Mouse (Mus musculus) forebrain, embryonic 10.5 days (tissue): ENCODE results near the gene Abhd6. TPM values are rescaled to one million over a fixed set of nuclear protein-coding genes. Genes with fewer than 3 reads are reported as not detected.

Source experiments
- DNase-seq: peaks from one replicate; pipeline ENCODE4 v3.0.0-alpha.2; 2017; ENCODE audit warnings: low spot score; ENCODE audit errors: extremely low spot score
- H3K27ac ChIP-seq: fragments of 300-500 bp; sonication (generic); 2 replicates; pipeline ENCODE4 v1.5.1; 2016; ENCODE audit warnings: mild to moderate bottlenecking
- H3K27me3 ChIP-seq: fragments of 300-500 bp; sonication (generic); 2 replicates; pipeline ENCODE4 v1.6.1; 2016; ENCODE audit warnings: mild to moderate bottlenecking; ENCODE audit not compliant: poor library complexity, severe bottlenecking
- H3K36me3 ChIP-seq: fragments of 300-500 bp; sonication (generic); replicated peaks from 2 replicates; pipeline ENCODE4 v1.6.1; 2016; ENCODE audit warnings: mild to moderate bottlenecking, moderate library complexity
- H3K4me1 ChIP-seq: fragments of 300-500 bp; sonication (generic); 2 replicates; pipeline ENCODE4 v1.6.1; 2016
- H3K4me3 ChIP-seq: fragments of 300-500 bp; sonication (generic); 2 replicates; pipeline ENCODE4 v1.5.1; 2016; ENCODE audit warnings: mild to moderate bottlenecking, moderate library complexity
- H3K9me3 ChIP-seq: fragments of 300-500 bp; sonication (generic); 2 replicates; pipeline ENCODE4 v1.6.1; 2016; ENCODE audit warnings: mild to moderate bottlenecking, moderate library complexity
- WGBS: fragments of 180-500 bp; shearing (Covaris S2); methylation state at CpG from one replicate; pipeline ENCODE4 v1.1.7; 2016; 5-methylcytosine and 5-hydroxymethylcytosine counted together
- polyA plus RNA-seq: library from polyadenylated mRNA; unstranded; fragments of >200 nt; fragmentation: Nextera tagmentation; extraction: Ambion mirVana; gene quantifications from 2 replicates; pipeline ENCODE4 v1.2.1, GENCODE M21; 2016

The Abhd6 gene
- polyA plus RNA-seq, 1 experiment from 2014 or later: 18.6 TPM

DNA sequence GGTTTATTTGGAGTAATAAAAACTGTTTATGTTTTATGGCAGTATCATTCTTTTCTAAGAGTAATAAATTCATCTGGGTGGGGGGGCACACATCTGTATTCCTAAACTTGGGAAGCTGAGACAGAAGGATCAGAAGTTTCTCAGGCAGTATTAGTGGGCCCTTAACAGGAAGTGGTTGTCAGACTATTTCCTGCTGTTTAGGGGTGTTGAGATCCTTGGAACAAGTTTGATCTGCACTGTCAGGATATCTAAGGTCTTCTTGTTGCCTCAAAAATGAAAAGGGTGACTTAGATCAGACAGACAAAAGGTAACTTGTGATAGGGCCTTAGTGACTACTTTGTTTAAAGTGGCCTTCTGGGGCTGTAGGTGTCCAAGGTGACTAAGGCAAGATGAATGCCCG, 24.5 kb upstream of the Abhd6 start:
- DNase-seq: no peak
- Histone ChIP-seq H3K27ac (no peak overlapping the region), H3K4me1 (no peaks in the 10 kb centered on the region), H3K9me3 (no peaks in the 10 kb centered on the region), H3K36me3 (no peaks in the 10 kb centered on the region), H3K27me3 (no peaks in the 10 kb centered on the region), H3K4me3 (no peak overlapping the region)
- WGBS: 89% methylated on average over 1 of the region's 1 CpGs

DNA sequence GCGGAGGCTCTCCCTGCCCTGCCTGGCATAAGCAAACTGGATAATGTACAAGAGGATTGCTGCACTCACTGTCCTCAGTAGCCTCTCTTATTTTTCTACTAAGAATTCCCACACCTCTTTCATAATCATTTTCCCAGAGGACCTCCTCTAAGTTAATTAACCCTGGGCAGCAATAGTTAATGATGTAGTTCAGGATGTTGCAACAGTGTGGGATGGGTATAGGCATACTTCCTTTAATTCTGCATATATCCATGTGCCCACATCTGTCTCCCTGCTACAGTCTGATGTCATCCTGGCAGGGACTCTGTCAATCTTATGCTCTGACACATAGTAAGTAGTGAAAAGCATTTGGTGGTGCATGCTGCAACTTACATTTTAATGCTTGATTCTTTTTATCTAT, 21.5 kb upstream of the Abhd6 start:
- 100% methylated on average over 1 of the region's 1 CpGs for WGBS
- no peak overlapping the region for H3K27ac ChIP-seq

DNA sequence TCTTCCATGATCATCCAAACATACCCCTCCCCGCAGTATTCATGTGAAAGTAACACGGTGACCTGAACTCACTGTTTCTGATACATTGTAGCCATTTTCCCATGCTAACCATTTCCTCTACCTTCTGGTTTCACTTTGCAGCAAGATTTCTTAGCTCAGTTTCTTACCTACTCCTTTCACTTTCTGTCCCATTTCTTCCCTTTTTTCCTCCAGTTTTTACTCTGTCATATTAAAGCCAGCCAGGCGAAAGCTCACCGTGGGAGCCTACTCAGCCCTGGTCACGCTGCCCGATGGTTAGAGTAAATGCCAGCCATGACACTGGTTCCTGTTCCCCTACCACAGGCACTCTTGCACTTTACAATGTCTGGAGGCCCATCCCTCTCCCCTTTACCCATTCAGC, 15.8 kb upstream of the Abhd6 start:
- Histone ChIP-seq H3K4me3 (no peak overlapping the region), H3K27ac (no peak overlapping the region), H3K4me1 (peaks cover 7% of the 10 kb centered on the region), H3K36me3 (no peaks in the 10 kb centered on the region), H3K9me3 (no peaks in the 10 kb centered on the region), H3K27me3 (no peaks in the 10 kb centered on the region)
- 93% methylated on average over 6 of the region's 6 CpGs for WGBS
- DNase-seq: no peak

More for the DNA sequence above, 21.5 kb upstream of the Abhd6 start:
- H3K27me3 ChIP-seq: no peaks in the 10 kb centered on the region
- H3K36me3 ChIP-seq: no peaks in the 10 kb centered on the region
- no peaks in the 10 kb centered on the region for H3K9me3 ChIP-seq
- no peak for DNase-seq
- H3K4me1 ChIP-seq: no peaks in the 10 kb centered on the region
- no peak overlapping the region for H3K4me3 ChIP-seq

DNA sequence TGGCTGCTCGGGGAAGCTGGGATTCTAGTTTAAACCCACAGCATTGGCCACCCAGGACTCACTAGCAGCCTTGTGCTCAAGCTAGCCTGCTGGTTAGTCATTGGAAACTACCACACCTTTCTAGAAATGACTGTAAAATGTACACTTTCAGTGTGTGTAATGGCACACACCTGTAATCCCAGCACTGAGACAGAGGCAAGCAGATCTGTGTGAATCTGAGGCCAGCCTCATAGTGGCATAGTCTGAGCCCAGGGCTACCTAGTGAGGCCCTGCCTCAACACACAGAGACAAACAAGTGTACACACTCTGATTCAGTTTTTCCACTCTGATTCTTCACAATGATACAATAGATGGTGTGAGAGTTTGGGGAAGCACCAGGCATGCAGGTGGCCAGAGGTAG, 13.3 kb upstream of the Abhd6 start:
- 66% methylated on average over 1 of the region's 1 CpGs for WGBS
- Histone ChIP-seq H3K9me3 (no peaks in the 10 kb centered on the region), H3K27ac (no peak overlapping the region), H3K4me1 (peaks cover 7% of the 10 kb centered on the region), H3K27me3 (no peaks in the 10 kb centered on the region), H3K4me3 (no peak overlapping the region), H3K36me3 (no peaks in the 10 kb centered on the region)
- DNase-seq: no peak

DNA sequence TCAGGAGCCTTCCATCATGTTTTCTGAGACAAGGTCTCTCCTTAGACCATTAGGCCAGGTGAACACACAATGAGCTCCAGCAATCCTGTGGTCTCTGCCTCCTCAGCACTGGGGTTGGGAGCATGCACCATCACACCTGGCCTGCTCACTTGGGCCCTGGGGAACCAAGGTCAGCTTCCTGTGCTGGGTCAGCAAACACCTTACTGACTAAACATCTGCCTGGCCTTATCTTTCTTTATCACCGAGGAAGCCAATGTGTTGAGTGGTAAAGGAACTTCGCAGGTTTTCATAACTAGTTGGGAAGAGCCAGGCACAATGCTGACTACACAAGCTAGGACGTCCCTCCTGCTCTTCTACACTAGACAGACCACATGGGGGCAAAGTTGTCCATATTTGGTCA, 12.7 kb upstream of the Abhd6 start:
- Histone ChIP-seq H3K9me3 (no peaks in the 10 kb centered on the region), H3K4me3 (no peak overlapping the region), H3K27me3 (no peaks in the 10 kb centered on the region), H3K36me3 (no peaks in the 10 kb centered on the region), H3K27ac (no peak overlapping the region), H3K4me1 (peaks cover 7% of the 10 kb centered on the region)
- 83% methylated on average over 3 of the region's 3 CpGs for WGBS
- no peak for DNase-seq

DNA sequence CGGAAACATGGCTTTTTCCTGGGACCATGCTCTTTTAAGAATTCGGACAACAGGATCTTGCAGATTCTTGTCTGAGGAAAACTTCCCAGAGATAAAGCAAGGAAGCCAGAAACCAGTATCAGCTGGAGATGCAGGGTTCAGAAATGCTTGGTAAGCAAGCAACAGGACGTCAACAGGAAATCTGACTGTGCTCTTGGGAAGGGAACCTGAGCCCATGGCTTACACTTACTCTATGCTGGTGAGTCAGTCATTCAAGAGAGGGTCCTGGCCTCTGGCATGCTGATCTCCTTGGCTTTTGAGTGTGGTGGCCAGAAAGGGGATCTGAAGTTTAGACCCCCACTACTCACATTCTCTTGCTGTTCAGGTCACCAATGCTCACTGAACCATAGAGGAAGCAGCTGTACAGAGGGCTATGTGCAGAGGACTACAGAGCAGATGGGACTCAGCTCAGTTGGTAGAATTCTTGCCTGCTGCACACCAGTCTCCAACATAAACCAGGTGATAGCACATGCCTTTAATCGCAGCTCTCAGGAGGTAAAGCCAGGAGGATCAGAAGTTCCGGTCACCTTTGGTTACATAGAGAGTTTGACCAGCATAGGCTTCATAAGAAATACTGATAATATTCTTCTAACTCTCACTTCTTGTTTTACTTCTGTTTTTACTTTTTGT, 11.5 kb upstream of the Abhd6 start:
- no peaks in the 10 kb centered on the region for H3K9me3 ChIP-seq
- H3K27ac ChIP-seq: no peak overlapping the region
- no peak overlapping the region for H3K4me3 ChIP-seq
- WGBS: 86% methylated on average over 5 of the region's 5 CpGs
- H3K36me3 ChIP-seq: no peaks in the 10 kb centered on the region
- DNase-seq: no peak
- peaks cover 7% of the 10 kb centered on the region for H3K4me1 ChIP-seq
- H3K27me3 ChIP-seq: no peaks in the 10 kb centered on the region

DNA sequence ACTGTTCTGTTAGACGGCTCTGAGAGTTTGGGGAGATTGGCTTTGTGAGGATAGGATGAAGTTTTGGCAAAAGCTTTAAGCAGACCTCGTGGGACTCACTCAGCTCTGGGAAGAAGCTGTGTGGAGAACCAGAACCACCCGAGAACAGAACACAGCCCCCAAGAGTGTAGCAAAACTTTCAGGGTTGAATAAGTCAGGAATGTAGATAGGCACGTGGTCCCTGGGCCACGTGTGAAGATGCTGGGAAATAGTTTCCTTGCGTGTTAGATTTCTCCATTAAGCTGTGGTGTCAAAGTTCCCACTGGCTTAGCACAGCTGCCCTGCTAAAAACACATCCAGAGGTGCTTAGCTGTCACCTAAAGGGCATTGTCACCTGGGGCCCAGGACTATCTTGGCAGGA, 10.5 kb upstream of the Abhd6 start:
- WGBS: 82% methylated on average over 6 of the region's 6 CpGs
- DNase-seq: no peak
- no peaks in the 10 kb centered on the region for H3K9me3 ChIP-seq
- H3K27ac ChIP-seq: no peak overlapping the region
- peaks cover 9% of the 10 kb centered on the region for H3K4me1 ChIP-seq
- H3K4me3 ChIP-seq: no peak overlapping the region
- H3K27me3 ChIP-seq: no peaks in the 10 kb centered on the region
- H3K36me3 ChIP-seq: no peaks in the 10 kb centered on the region

DNA sequence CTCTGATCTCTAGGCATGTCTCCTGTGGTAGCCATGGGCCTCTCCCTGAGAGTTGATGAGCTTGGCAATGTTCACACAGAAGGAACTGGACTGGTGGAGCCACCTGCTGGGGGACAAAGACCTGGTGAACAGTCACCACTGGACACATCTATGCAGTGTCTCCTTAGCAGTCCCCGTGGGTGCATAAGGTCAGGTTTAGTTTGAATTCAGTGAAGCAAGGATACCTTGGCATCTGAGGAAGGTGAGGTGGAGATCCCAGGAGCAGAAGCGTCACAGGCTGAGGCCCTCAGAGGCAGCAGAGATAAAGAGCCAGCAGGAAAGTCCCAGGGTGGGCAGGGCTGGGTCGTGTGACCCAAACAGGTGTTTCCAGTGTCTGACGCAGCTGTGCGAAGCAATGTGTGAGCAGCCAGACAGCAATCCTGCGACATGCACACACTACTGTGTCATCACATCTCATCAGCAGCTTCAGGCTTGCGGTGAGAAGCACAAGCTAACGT, 8.4 kb upstream of the Abhd6 start, which contains the start of gene Dnase1l3:
Dnase1l3 (minus strand) TSS at position 303 of the 497 bp plus-strand sequence.
- no peak for DNase-seq
- Histone ChIP-seq H3K36me3 (no peaks in the 10 kb centered on the region), H3K4me1 (peaks cover 11% of the 10 kb centered on the region), H3K9me3 (no peaks in the 10 kb centered on the region), H3K27me3 (peaks cover 8% of the 10 kb centered on the region), H3K27ac (no peak within 1 kb of the TSS), H3K4me3 (no peak within 1 kb of the TSS)
- WGBS: 73% methylated on average over 8 of the region's 8 CpGs

DNA sequence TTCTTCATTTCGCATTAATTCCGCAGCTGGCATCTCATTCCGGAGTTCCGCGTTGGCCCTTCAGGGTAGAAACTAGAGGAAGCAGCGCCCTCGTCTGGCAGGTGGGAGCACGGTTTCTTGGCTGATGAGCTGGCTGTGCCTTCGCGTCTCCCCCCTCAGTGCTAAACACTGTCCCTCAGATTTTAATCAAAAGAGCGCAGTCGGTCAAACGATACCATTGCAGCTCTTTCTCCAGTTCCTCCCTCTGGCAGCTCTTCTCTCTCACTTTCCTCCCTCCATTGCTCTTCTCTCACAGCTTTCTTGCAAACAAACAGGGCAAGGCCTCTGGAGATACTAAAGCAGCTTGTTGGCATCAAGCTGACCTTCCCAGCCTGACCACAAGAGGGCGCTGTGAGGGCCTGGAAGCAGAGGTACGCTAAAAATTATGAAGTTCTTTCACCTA, 5.4 kb upstream of the Abhd6 start:
- H3K4me3 ChIP-seq: peak overlapping the region; percentile 42
- H3K27me3 ChIP-seq: peaks cover 38% of the 10 kb centered on the region
- peaks cover 12% of the 10 kb centered on the region for H3K4me1 ChIP-seq
- H3K27ac ChIP-seq: peak overlapping the region; percentile 72; the same call in 1 of the 2 replicates
- H3K9me3 ChIP-seq: no peaks in the 10 kb centered on the region
- H3K36me3 ChIP-seq: no peaks in the 10 kb centered on the region
- peak; percentile 88 for DNase-seq
- WGBS: 3% methylated on average over 15 of the region's 15 CpGs

DNA sequence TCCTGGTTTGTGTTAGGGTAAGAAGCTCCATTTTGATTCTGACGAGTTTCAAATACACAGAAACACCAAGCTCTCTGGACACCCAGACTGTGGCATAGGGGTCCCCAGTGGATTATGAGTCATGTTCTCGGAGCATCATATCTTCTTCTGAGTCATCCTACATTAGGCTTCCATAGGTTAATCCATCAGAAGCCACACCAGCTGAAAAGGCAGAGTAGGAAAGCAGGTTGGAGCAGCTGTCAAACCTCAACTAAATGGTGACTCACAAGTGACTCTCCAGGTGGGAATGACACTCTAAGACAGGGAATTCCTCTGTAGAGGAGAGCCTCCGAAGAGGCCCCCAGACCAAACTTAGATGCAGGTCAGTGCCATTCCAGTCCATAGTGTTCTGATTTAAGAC, 3.7 kb upstream of the Abhd6 start:
- Histone ChIP-seq H3K4me1 (peaks cover 29% of the 10 kb centered on the region), H3K27me3 (peaks cover 49% of the 10 kb centered on the region), H3K4me3 (no peak overlapping the region), H3K9me3 (no peaks in the 10 kb centered on the region), H3K27ac (no peak overlapping the region), H3K36me3 (no peaks in the 10 kb centered on the region)
- 83% methylated on average over 3 of the region's 3 CpGs for WGBS
- no peak for DNase-seq

DNA sequence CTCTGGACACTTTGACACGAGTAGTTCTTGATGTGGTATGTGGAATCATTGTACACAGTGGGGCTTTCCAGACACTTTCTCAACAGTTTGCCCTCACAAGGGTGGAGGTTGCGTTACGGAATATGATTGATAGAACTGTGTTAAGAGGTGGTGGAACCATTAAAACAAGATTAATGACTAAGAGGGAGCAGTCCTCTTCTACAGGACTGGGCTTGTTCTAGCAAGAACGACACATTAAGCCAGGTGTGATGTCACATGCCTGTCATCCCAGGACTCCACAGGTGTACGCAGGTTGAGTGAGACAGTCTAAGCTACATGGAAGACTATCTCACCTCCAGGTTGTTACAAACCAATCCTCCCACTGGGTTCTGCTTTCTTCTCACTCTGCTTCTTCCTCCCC, 3.3 kb upstream of the Abhd6 start:
- Histone ChIP-seq H3K4me1 (peaks cover 33% of the 10 kb centered on the region), H3K27ac (no peak overlapping the region), H3K4me3 (no peak overlapping the region), H3K9me3 (no peaks in the 10 kb centered on the region), H3K36me3 (no peaks in the 10 kb centered on the region), H3K27me3 (peaks cover 53% of the 10 kb centered on the region)
- DNase-seq: no peak
- WGBS: 85% methylated on average over 5 of the region's 5 CpGs

DNA sequence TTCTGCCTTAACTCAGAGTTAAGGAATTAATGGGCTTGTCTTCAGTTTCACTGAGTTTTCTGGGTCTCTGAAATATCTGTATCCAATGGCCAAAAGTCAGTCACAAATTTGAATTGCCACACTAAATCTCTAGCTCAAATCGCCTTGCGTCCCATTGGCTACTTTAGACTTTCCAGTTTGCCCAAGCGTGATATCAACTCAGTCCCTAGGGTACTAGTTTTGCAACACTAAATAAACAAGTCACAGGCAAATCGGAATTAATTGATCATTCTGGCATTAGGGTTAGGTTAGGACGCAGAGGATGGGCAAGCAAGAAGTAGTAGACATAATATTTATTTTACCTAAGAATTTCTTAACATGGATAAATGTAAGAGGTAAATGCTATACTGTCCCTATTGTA, 2.5 kb upstream of the Abhd6 start:
- WGBS: 87% methylated on average over 5 of the region's 5 CpGs
- no peak for DNase-seq
- peaks cover 33% of the 10 kb centered on the region for H3K4me1 ChIP-seq
- H3K27ac ChIP-seq: no peak overlapping the region
- H3K27me3 ChIP-seq: peaks cover 53% of the 10 kb centered on the region
- no peaks in the 10 kb centered on the region for H3K9me3 ChIP-seq
- H3K36me3 ChIP-seq: no peaks in the 10 kb centered on the region
- no peak overlapping the region for H3K4me3 ChIP-seq

DNA sequence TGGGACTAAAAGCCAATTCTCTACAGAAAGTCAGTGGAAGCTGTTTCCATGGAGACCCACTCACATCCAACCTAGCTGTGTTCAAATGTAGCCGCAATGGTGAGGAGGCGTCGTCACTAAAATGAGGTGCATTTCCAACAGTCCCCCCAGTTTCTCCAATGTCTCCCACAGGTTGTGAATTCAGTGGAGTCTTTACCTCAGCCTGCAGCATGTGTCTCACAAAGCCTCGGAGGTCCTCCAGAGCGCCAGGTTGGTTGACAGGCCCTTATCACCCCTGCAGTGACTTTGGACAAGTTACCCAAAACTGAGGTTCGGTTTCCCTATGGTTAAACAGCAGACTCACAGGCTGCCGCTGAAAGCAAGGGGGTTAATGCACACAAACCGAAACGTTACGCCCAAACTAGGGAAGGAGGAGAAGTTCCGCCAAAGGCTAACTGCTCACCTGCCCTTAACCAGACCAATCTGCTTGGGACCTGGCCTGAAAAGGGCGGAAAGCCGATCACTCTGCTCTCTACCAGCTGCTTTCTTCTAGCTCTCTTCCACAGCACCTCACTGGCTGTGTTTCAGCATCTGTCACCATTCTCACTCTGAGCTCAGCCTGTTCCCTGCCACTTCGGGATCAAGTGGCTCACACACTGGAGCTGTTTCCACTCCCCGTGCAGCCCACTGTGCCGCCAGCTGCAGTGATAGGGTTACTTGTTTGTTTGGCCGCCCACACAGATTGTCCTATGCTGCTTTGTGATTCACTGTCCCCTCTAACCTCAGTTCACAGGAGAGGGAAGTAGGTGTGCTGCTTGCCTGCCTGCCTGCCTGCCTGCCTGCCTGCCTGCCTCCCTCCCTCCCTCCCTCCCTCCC, 1.6 kb upstream of the Abhd6 start:
- no peak overlapping the region for H3K27ac ChIP-seq

More for the DNA sequence above, 1.6 kb upstream of the Abhd6 start:
- WGBS: 28% methylated on average over 17 of the region's 17 CpGs
- H3K27me3 ChIP-seq: peaks cover 53% of the 10 kb centered on the region
- H3K36me3 ChIP-seq: no peaks in the 10 kb centered on the region
- no peak overlapping the region for H3K4me3 ChIP-seq
- H3K9me3 ChIP-seq: no peaks in the 10 kb centered on the region
- peaks cover 33% of the 10 kb centered on the region for H3K4me1 ChIP-seq
- no peak for DNase-seq
